Mouse (Mus musculus): ENCODE data around the gene Cox20.
A peak's percentile ranks its signal among the peaks of the same experiment; 100 is the strongest.

Cox20 gene

GRCm38 (mm10) chr1:178354576-178354975 is 35.6 kb downstream of the Cox20 start:
- no peak for DNase-seq (ENCODE audit: low spot score in 2 of 2)

GRCm38 (mm10) chr1:178357776-178358710 is 39.1 kb downstream of the Cox20 start:
- no peak for DNase-seq (ENCODE audit: low spot score in 2 of 2)

GRCm38 (mm10) chr1:178360264-178360663 is 41.3 kb downstream of the Cox20 start:
- DNase-seq (ENCODE audit: low spot score in 2 of 2): no peak

GRCm38 (mm10) chr1:178360702-178361101 is 41.8 kb downstream of the Cox20 start:
- DNase-seq (ENCODE audit: low spot score in 2 of 2): no peak

- DNase-seq (ENCODE audit: low spot score in 2 of 2): no peak
Observed at GRCm38 (mm10) chr1:178365171-178365570, 46.2 kb downstream of the Cox20 start.

GRCm38 (mm10) chr1:178368121-178368520 is 49.2 kb downstream of the Cox20 start:
- DNase-seq (ENCODE audit: low spot score in 2 of 2): no peak

- peak; percentile 91 for DNase-seq (ENCODE audit: low spot score in 2 of 2)
Observed at GRCm38 (mm10) chr1:178368548-178369271, 49.8 kb downstream of the Cox20 start.

- peak; percentile 43 to 46 for DNase-seq (ENCODE audit: low spot score in 2 of 2)
Observed at GRCm38 (mm10) chr1:178369272-178369651, 50.3 kb downstream of the Cox20 start.

Data from spleen, postnatal 36 days (tissue).